Mouse (Mus musculus) MN1 (cell line): Measurements from ENCODE around the gene Vps11.
"Not testable (repeated sequence)": the region's sequence is repeated elsewhere in the genome, so short reads cannot be mapped to it uniquely, and the experiment has no call there.

ENCODE experiments used
- DNase-seq: peaks from one replicate; pipeline ENCODE4 v3.0.0-alpha.2; 2016; ENCODE audit warnings: low spot score

Vps11 gene

DNA sequence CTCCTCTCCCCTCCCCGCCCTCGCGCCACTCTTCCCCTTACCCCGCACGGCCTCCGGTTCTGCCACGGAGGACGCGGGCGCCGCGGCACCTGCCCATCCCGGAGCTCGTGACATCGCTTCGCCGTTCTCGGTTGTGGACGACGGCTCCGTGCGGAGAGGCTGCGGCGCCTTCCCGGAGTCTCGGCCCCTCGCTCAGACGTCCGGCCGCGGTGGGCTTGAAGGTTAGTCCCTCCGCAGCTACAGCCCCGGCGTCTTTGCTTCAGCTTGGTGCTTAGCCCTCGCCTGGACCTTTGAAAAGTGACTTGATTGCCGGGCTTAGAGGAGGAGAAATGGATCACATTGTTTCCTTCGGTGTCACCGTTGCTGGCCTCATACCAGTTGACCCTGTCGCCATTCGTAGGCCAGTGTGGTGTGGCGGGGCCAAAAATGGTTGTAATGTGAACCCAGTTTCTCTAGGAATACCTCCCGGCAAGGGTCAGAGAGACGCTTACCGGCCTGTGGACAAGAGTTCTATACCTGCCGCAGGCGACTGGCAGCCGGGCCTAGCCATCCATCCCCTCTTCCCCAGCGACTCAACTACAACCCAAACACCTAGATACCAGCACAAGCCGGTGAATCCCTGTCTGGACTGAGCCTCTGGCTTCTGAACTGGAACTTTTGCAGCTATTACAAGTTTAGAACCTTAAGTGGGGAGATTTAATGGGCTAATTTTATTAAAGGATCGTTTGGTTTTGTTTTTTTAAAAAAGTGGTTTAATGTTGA, 26.0 kb downstream of the Vps11 start:
- DNase-seq: peak; percentile 58

- peak; percentile 99 for DNase-seq
These were observed 26.8 kb downstream of the Vps11 start, which contains the start of gene H2afx for GRCm38 (mm10) chr9:44334396-44335330. Gene H2afx, plus strand, starts transcription at chr9:44334694.

- no peak for DNase-seq
These were observed 28.4 kb downstream of the Vps11 start for GRCm38 (mm10) chr9:44332918-44333638.

DNA sequence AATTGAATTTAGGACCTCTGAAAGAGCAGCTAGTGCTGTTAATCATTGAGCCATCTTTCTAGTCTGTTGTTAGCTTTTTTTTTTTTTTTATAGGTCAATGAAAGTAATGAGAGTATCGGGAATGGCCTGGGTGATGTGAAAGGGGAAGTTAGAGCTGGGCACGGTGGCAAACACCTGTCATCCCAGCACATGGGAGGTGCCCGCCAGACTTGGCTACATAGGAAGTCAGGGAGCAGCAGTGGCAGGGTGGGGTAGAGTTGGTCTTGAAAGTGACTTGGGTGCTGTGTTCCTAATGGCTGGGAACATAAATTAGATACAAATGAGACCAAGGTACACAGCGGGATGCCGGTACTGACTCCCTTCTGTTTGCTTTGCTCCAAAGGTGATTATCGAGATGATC, 30.7 kb downstream of the Vps11 start:
- no peak for DNase-seq

GRCm38 (mm10) chr9:44327926-44328325, 33.5 kb downstream of the Vps11 start:
- DNase-seq: no peak

- no peak for DNase-seq
These were observed 34.3 kb downstream of the Vps11 start for GRCm38 (mm10) chr9:44327064-44327711.

- peak; percentile 89 for DNase-seq
These were observed 35.0 kb downstream of the Vps11 start for GRCm38 (mm10) chr9:44326371-44327063.

DNA sequence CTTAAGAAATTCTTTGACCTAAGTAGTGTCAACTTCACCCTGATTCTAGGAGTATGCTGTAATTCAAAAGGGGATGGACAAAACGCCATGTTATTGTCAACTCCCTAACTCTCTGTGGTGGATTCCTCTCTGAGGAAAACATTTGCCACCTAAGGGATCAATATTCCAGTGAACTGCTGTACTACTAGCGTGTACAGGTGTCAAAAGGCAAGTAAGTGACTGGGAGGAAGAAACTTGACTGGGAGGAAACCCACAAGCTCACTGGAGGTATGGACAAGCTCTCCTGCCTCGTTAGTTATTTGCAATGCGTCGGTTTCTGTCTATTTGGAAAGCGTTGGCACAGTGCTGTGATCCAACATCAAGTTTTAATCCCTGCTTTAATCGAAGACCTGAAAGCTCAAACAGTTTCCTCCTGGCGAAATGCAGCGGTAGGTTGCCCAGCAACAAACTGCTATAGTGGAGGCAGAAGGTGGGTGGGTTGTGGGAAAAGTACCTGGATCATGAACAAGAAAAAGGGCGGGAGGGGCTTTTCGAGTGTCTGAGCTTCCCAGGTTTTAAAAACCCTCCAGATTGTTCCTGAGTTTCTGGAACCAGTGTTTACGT, 35.6 kb downstream of the Vps11 start, which contains the start of gene Dpagt1:
Gene Dpagt1, plus strand, starts transcription at position 252 of the 603 bp plus-strand sequence.
- no peak for DNase-seq

DNA sequence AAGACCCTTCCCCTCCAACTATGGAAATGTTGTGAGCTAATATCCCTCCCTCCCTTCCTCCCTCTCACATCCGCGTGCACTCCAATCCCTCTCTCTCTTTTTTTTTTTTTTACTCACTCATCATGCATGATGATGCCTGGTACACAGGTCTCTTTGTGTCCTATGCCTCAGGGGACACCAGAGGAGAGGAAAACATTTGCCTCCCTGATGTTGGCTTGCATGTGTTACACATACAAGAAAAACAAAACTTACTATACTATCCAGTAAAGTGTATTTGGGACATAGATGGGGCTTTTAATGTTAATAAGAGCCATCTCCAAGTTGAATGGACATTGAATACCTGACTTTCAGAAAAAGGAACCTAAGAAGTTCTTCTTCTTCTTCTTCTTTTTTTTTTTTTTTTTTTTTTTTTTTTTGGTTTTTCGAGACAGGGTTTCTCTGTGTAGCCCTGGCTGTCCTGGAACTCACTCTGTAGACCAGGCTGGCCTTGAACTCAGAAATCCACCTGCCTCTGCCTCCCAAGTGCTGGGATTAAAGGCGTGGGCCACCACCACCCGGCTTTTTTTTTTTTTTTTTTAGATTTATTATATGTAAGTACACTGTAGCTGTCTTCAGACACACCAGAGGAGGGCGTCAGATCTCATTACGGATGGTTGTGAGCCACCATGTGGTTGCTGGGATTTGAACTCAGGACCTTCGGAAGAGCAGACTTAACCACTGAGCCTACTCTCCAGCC, 36.3 kb downstream of the Vps11 start:
- not testable (repeated sequence) for DNase-seq

DNA sequence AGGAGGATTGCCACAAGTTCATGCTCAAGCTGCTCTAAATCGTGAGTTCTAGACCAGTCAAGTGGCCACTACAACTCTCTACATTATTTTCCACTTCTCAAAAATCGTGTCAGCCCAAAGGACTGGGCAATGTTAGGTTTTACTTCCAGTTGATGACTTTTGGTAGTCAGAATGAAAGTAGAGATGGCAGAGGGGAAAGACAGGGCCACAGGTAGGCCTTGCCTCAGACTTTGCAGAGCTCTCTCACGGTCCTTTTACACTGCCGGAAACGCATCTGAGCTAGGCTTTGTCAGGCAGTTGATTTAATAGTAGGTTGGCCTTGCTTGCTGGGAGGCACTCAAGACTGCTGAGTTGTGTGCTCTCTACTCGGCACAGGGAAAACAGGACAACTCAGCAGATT, 37.3 kb downstream of the Vps11 start:
- no peak for DNase-seq

GRCm38 (mm10) chr9:44323656-44324055, 37.8 kb downstream of the Vps11 start:
- DNase-seq: not testable (repeated sequence)

DNA sequence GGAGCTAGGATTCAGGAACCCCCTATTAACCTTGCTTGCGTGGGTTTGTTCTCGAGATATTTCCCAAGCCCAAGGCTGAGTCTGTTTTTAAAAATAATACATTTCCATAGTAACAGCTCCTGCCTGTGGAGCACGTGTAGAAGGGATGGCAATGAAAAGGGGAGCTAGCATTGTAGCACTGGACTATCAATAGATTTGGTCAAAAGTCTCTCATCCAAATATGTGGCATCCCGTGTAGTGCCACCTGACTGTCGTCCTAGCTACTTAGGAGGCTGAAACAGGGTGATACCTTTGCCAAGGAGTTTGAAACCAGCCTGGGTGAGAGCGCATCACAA, 40.7 kb downstream of the Vps11 start:
- peak; percentile 87 for DNase-seq

DNA sequence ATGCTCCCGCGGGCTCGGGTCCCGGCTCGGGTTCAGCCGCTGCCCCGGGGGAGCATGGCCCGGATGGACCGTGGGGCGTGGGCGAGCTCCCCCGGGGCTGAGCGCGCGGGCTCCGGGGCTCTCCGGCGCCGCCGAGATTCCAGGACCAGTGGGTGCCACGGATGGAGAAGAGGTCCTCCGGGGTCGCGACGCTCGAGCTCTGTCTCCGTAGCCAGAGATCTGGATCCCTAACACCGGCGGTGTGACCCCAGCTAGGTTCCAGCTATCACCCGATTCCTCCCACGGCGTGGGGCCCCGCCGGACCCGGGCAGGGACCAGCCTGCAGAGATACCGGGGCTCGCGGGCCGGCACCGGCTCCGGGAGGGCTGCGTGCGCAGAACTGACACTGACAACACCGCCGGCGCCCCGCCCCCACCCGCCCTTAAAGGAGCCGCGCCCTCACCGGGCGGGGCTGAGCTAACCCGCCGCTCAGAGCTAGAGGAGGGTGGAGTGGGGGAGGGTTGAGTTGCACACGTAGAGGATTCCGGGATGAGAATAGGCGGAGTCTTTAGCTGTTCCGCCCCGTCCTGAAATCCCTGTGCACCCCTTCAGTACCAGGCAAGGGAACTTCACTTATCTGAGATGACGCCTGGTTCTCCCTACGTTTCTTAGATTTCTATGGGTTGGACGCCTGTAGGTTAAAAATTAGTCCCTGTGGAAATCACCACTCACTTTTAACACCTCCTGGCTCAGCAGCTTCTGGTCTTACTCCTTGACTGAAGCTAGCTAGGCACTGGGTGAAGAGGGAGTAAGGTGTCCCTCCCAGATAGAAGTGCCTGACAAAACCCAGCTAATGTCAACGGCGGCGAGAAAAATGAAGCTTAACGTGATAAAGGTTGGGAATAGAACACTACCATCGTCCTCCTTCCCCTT, 41.3 kb downstream of the Vps11 start, which contains the start of gene C2cd2l:
Gene C2cd2l, minus strand, starts transcription at position 399 of the 912 bp plus-strand sequence.
- DNase-seq: peak; percentile 97

- DNase-seq: peak; percentile 53
These were observed 42.2 kb downstream of the Vps11 start for GRCm38 (mm10) chr9:44319105-44319886.

DNA sequence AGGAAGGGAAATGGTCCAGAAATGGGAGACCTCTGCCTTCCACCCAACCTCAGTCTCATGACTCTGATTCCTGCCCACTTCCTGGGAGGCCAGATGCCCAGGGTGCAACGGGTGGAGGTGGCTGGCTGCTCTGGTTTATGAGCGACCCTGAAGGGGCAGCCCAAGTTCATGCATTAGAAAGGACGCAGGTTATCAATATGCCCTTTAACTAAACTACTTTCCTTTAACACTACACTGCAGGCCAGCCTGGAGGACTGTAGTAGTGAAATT, 42.7 kb downstream of the Vps11 start:
- no peak for DNase-seq

DNA sequence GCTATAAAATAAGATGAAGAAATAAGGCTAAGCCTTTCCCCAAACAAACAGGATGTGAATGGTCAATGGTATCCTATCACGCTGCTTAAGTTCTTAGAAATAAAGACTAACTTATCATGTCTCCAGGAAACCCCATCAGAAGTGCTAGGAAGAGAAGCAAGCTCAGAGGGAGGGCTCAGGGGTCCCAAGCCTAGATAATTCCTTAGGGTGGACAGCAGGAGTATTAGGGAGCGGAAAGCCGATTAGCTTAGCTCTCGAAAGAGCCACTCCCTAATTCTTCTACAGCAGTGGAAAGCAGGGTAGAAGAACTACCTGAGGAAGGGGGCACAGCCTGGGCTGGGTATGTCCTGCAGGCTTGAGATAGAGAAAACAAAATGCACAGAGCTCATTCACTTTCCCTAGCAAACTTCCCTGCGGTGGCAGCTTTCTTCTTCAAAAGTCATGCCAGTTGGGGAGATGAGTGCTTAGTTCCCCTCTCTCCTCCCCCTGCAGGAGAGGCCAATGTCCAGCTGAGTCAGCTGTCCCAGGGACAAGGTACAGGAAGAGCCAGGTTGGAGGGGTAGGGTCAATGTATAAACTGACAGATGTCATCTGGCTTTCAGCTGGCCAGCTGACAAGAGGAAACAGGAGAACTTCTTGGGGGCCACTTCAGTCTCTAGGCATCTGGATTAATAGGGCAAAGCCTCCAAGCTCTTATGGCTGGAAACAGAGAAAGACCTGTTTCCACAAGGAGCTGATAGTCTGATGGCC, 43.2 kb downstream of the Vps11 start:
- no peak for DNase-seq

GRCm38 (mm10) chr9:44317452-44317851, 44.0 kb downstream of the Vps11 start:
- no peak for DNase-seq

GRCm38 (mm10) chr9:44314910-44315309, 46.6 kb downstream of the Vps11 start:
- no peak for DNase-seq
